In the genomic region with DNA sequence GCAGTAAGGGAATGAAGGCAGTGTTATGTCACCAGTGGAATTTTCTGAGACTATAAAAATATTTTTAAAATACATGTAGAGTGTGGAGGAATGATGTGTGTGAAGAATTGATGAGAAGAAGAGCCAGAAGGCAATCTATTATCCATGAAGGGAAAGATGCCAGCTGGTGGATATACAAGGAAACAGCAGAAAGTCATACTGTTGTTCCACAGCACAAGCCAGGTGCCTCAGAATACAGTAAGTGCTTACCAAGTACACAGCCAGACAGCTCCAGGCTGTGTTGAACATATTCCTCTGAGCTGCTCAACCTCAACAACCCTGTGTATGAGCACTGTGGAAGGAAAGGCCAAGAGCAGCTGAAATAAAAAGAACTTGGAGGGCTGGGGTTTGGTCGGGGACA, we compare ENCODE assay signal across 18 mouse cellular contexts.
"Had no signal": no experiment of that assay in that cellular context is flagged by ENCODE, and none has a peak within 500 bp of the region (broad histone marks: within the 10 kb centered on the region; RNA-seq: fewer than 3 reads in every experiment).

No protein-coding gene starts in this region.

- H3K9me3 ChIP-seq: intestine, embryonic 15.5 days; limb, embryonic 12.5 days; liver, embryonic 13.5 days; lung, embryonic 15.5 days; megakaryocyte, embryonic 14.5 days had no signal

- H3K27ac ChIP-seq: intestine, embryonic 15.5 days; limb, embryonic 12.5 days; liver, embryonic 13.5 days; lung, embryonic 15.5 days; macrophage had no signal

- H3K4me1 ChIP-seq: intestine, embryonic 15.5 days; limb, embryonic 12.5 days; liver, embryonic 13.5 days; lung, embryonic 15.5 days; megakaryocyte, embryonic 14.5 days had no signal

- H3K36me3 ChIP-seq: intestine, embryonic 15.5 days; limb, embryonic 12.5 days; liver, embryonic 13.5 days; lung, embryonic 15.5 days had no signal

- ATAC-seq: intestine, embryonic 15.5 days; liver, postnatal 0 days; midbrain, embryonic 16.5 days had no signal

- H3K4me3 ChIP-seq: intestine, embryonic 15.5 days; limb, embryonic 12.5 days; liver, embryonic 13.5 days; lung, embryonic 15.5 days; megakaryocyte, embryonic 14.5 days had no signal

- H3K27me3 ChIP-seq: intestine, embryonic 15.5 days; limb, embryonic 12.5 days; liver, embryonic 13.5 days; lung, embryonic 15.5 days; megakaryocyte, embryonic 14.5 days had no signal

- DNase-seq: kidney, adult 18-20 months; kidney, postnatal 10 days; kidney, postnatal 4 days; liver; liver, embryonic 13.5 days; liver, postnatal 0 days; lung, postnatal 14 days; right cerebral cortex, adult 18-20 months; right cerebral cortex, postnatal 4 days; spleen, adult 18-20 months; thymus, postnatal 4 days had no signal

- H3K4me2 ChIP-seq: intestine, embryonic 15.5 days; limb, embryonic 12.5 days; liver, embryonic 13.5 days; lung, embryonic 15.5 days; midbrain, embryonic 11.5 days had no signal

- H3K9ac ChIP-seq: intestine, embryonic 15.5 days; limb, embryonic 12.5 days; liver, embryonic 13.5 days; liver, postnatal 0 days; lung, embryonic 15.5 days had no signal
